ENCODE assay signal across 10 mouse cellular contexts in genomic region chr8:71484736-71485135, GRCm38 (mm10). TPM values are rescaled to one million over a fixed set of nuclear protein-coding genes. Genes with fewer than 3 reads are reported as not detected.
DNase-seq lines count a peak whose midpoint lies in the region; ATAC-seq and TF ChIP-seq lines count a peak whose summit lies in the region.
"Had no signal": no experiment of that assay in that cellular context is flagged by ENCODE, and none has a peak within 500 bp of the region (broad histone marks: within the 10 kb centered on the region; RNA-seq: fewer than 3 reads in every experiment).

No protein-coding gene starts in this region.

- intact Hi-C loops in heart, postnatal 25 days (cut with DNase I), result no loop called here

- TF ChIP-seq CTCF in bone marrow macrophage, adult 2 months (IDR thresholded peaks at IDR 0.05; ENCODE audit: low read depth, low read length), result no peak

- DNase-seq in heart, postnatal 25 days (ENCODE audit: low spot score), result no peak
- DNase-seq in ovary, postnatal 14 days (ENCODE audit: low spot score), result no peak
- no peak for DNase-seq in frontal cortex, postnatal 14 days (ENCODE audit: low spot score in 2 of 2)
- DNase-seq in spleen, adult 18-20 months, result no peak
- DNase-seq: gastrocnemius, postnatal 25 days; lung, postnatal 14 days had no signal

- no peak for TF ChIP-seq POLR2A in bone marrow macrophage, adult 2 months (IDR thresholded peaks at IDR 0.05; ENCODE audit: borderline replicate concordance, low read depth, low read length)

- peaks cover 11% of the 10 kb centered on the region; the same call in 1 of the 2 replicates for H3K36me3 ChIP-seq in heart, embryonic 13.5 days
- peaks cover 47% of the 10 kb centered on the region for H3K36me3 ChIP-seq in hindbrain, embryonic 12.5 days
- H3K36me3 ChIP-seq in midbrain, embryonic 12.5 days, result peaks cover 46% of the 10 kb centered on the region

- WGBS in heart, embryonic 13.5 days, result 86% methylated on average over 19 of the region's 19 CpGs
- WGBS in hindbrain, embryonic 12.5 days, result 91% methylated on average over 19 of the region's 19 CpGs
- 94% methylated on average over 19 of the region's 19 CpGs for WGBS in midbrain, embryonic 12.5 days

- ATAC-seq in heart, embryonic 13.5 days (ENCODE audit: extremely low read depth, insufficient number of reproducible peaks, low FRiP score, low TSS enrichment), result no peak
- no peak for ATAC-seq in hindbrain, embryonic 12.5 days (ENCODE audit: low FRiP score)
- no peak for ATAC-seq in midbrain, embryonic 12.5 days (ENCODE audit: low FRiP score, low read depth)

- H3K4me3 ChIP-seq in heart, embryonic 13.5 days, result peak overlapping the region; percentile 76; the same call in 1 of the 2 replicates
- peak overlapping the region; percentile 72 for H3K4me3 ChIP-seq in bone marrow macrophage, adult 2 months (ENCODE audit: insufficient read depth, low read length)
- H3K4me3 ChIP-seq in hindbrain, embryonic 12.5 days, result peak overlapping the region; percentile 81
- H3K4me3 ChIP-seq in midbrain, embryonic 12.5 days, result peak overlapping the region; percentile 92

- no peak overlapping the region for H3K27ac ChIP-seq in heart, embryonic 13.5 days (replicated peaks)
- no peak overlapping the region for H3K27ac ChIP-seq in bone marrow macrophage, adult 2 months (ENCODE audit: insufficient read depth, low read depth, low read length)
- no peak overlapping the region for H3K27ac ChIP-seq in hindbrain, embryonic 12.5 days
- H3K27ac ChIP-seq in midbrain, embryonic 12.5 days (replicated peaks), result no peak overlapping the region

- 0 out of 2 replicates have a peak overlapping the region, but pooled peaks have one; percentile 88 for H3K9ac ChIP-seq in heart, embryonic 13.5 days
- peak overlapping the region; percentile 95; the same call in 1 of the 2 replicates for H3K9ac ChIP-seq in hindbrain, embryonic 12.5 days
- peak overlapping the region; percentile 98; the same call in 1 of the 2 replicates for H3K9ac ChIP-seq in midbrain, embryonic 12.5 days (replicated peaks)

- H3K4me2 ChIP-seq in heart, embryonic 13.5 days, result peak overlapping the region; percentile 92
- peak overlapping the region; percentile 63 for H3K4me2 ChIP-seq in hindbrain, embryonic 12.5 days (replicated peaks)
- peak overlapping the region; percentile 63 for H3K4me2 ChIP-seq in midbrain, embryonic 12.5 days (replicated peaks)

- no peaks in the 10 kb centered on the region for H3K9me3 ChIP-seq in heart, embryonic 13.5 days
- H3K9me3 ChIP-seq in hindbrain, embryonic 12.5 days (replicated peaks), result no peaks in the 10 kb centered on the region
- H3K9me3 ChIP-seq in midbrain, embryonic 12.5 days, result no peaks in the 10 kb centered on the region

- H3K27me3 ChIP-seq in heart, embryonic 13.5 days (replicated peaks), result peaks cover 33% of the 10 kb centered on the region
- H3K27me3 ChIP-seq in hindbrain, embryonic 12.5 days, result 0 out of 2 replicates have a peak, but pooled peaks cover 6% of the 10 kb centered on the region
- H3K27me3 ChIP-seq in midbrain, embryonic 12.5 days, result peaks cover 14% of the 10 kb centered on the region; the same call in 1 of the 2 replicates

- peaks cover 20% of the 10 kb centered on the region for H3K4me1 ChIP-seq in heart, embryonic 13.5 days
- peaks cover 5% of the 10 kb centered on the region; the same call in 1 of the 2 replicates for H3K4me1 ChIP-seq in bone marrow macrophage, adult 2 months (ENCODE audit: control insufficient read depth, insufficient read depth, low read length)
- peaks cover 42% of the 10 kb centered on the region for H3K4me1 ChIP-seq in hindbrain, embryonic 12.5 days
- H3K4me1 ChIP-seq in midbrain, embryonic 12.5 days, result peaks cover 32% of the 10 kb centered on the region

RNA-seq across cellular contexts. Expression of gene Ano8, which starts 1.0 kb away (rescaled TPM):
- 0.63 and 0.78 TPM in 2 replicates for polyA plus RNA-seq in heart, embryonic 13.5 days (2015; fragmentation: Nextera tagmentation; extraction: Ambion mirVana)
- total RNA-seq in heart, postnatal 25 days (2021), result 10 to 100 TPM; 17.0 to 18.2 TPM
- 10.0 and 10.2 TPM in 2 replicates for polyA plus RNA-seq in bone marrow macrophage, adult 2 months (2012; ENCODE audit: insufficient read depth, insufficient read length, missing spikeins)
- 18.0 and 19.6 TPM in 2 replicates for polyA plus RNA-seq in hindbrain, embryonic 12.5 days (2016; fragmentation: Nextera tagmentation; extraction: Ambion mirVana)
- polyA plus RNA-seq in midbrain, embryonic 12.5 days (2016; fragmentation: Nextera tagmentation; extraction: Ambion mirVana), result 14.2 and 18.7 TPM in 2 replicates

RNA-seq across cellular contexts. Expression of gene Gtpbp3, which starts 3.2 kb away (rescaled TPM):
- polyA plus RNA-seq in heart, embryonic 13.5 days (2015; fragmentation: Nextera tagmentation; extraction: Ambion mirVana), result 11.6 and 12.6 TPM in 2 replicates
- total RNA-seq in heart, postnatal 25 days (2021), result 10 to 100 TPM; 18.5 to 19.4 TPM
- 11.0 and 11.1 TPM in 2 replicates for polyA plus RNA-seq in bone marrow macrophage, adult 2 months (2012; ENCODE audit: insufficient read depth, insufficient read length, missing spikeins)
- 15.3 and 16.5 TPM in 2 replicates for polyA plus RNA-seq in hindbrain, embryonic 12.5 days (2016; fragmentation: Nextera tagmentation; extraction: Ambion mirVana)
- polyA plus RNA-seq in midbrain, embryonic 12.5 days (2016; fragmentation: Nextera tagmentation; extraction: Ambion mirVana), result 15.5 and 18.3 TPM in 2 replicates

RNA-seq across cellular contexts. Expression of gene Dda1, which starts 15.7 kb away (rescaled TPM):
- polyA plus RNA-seq in heart, embryonic 13.5 days (2015; fragmentation: Nextera tagmentation; extraction: Ambion mirVana), result 75.6 and 87.1 TPM in 2 replicates
- total RNA-seq in heart, postnatal 25 days (2021), result 10 to 100 TPM; 29.1 to 29.9 TPM
- 42.3 and 45.5 TPM in 2 replicates for polyA plus RNA-seq in bone marrow macrophage, adult 2 months (2012; ENCODE audit: insufficient read depth, insufficient read length, missing spikeins)
- polyA plus RNA-seq in hindbrain, embryonic 12.5 days (2016; fragmentation: Nextera tagmentation; extraction: Ambion mirVana), result 155 and 161 TPM in 2 replicates
- polyA plus RNA-seq in midbrain, embryonic 12.5 days (2016; fragmentation: Nextera tagmentation; extraction: Ambion mirVana), result 145 and 152 TPM in 2 replicates

RNA-seq across cellular contexts. Expression of gene Mrpl34, which starts 20.0 kb away (rescaled TPM):
- polyA plus RNA-seq in heart, embryonic 13.5 days (2015; fragmentation: Nextera tagmentation; extraction: Ambion mirVana), result 165 and 186 TPM in 2 replicates
- 100 to 1,000 TPM; 136 to 142 TPM for total RNA-seq in heart, postnatal 25 days (2021)
- 59.5 and 62.9 TPM in 2 replicates for polyA plus RNA-seq in bone marrow macrophage, adult 2 months (2012; ENCODE audit: insufficient read depth, insufficient read length, missing spikeins)
- 194 and 214 TPM in 2 replicates for polyA plus RNA-seq in hindbrain, embryonic 12.5 days (2016; fragmentation: Nextera tagmentation; extraction: Ambion mirVana)
- polyA plus RNA-seq in midbrain, embryonic 12.5 days (2016; fragmentation: Nextera tagmentation; extraction: Ambion mirVana), result 235 and 245 TPM in 2 replicates

RNA-seq across cellular contexts. Expression of gene Abhd8, which starts 21.3 kb away (rescaled TPM):
- 33.0 and 35.5 TPM in 2 replicates for polyA plus RNA-seq in heart, embryonic 13.5 days (2015; fragmentation: Nextera tagmentation; extraction: Ambion mirVana)
- total RNA-seq in heart, postnatal 25 days (2021), result 10 to 100 TPM; 32.4 to 32.6 TPM
- 12.0 and 13.3 TPM in 2 replicates for polyA plus RNA-seq in bone marrow macrophage, adult 2 months (2012; ENCODE audit: insufficient read depth, insufficient read length, missing spikeins)
- 107 and 108 TPM in 2 replicates for polyA plus RNA-seq in hindbrain, embryonic 12.5 days (2016; fragmentation: Nextera tagmentation; extraction: Ambion mirVana)
- 109 and 111 TPM in 2 replicates for polyA plus RNA-seq in midbrain, embryonic 12.5 days (2016; fragmentation: Nextera tagmentation; extraction: Ambion mirVana)
